Mouse (Mus musculus) intestine, embryonic 14.5 days (tissue): ENCODE measurements around the gene Hoxa4. TPM values are rescaled to one million over a fixed set of nuclear protein-coding genes. Genes with fewer than 3 reads are reported as not detected.

Experiments
- ATAC-seq: fragments of 200-750 bp; cut with Nextera tagmentation; replicated peaks from 2 replicates; pipeline ENCODE4 v1.8.0; 2017; ENCODE audit warnings: low read depth, moderate number of reproducible peaks, moderate TSS enrichment, moderate library complexity; ENCODE audit not compliant: low FRiP score, low TSS enrichment
- DNase-seq: peaks from one replicate; pipeline ENCODE4 v3.0.0-alpha.2; 2018; ENCODE audit warnings: low spot score
- H3K27ac ChIP-seq: fragments of 300-500 bp; sonication (generic); 2 replicates; pipeline ENCODE4 v1.5.1; 2014; ENCODE audit warnings: low read depth, mild to moderate bottlenecking, control low read depth
- H3K27me3 ChIP-seq: fragments of 300-500 bp; sonication (generic); replicated peaks from 2 replicates; pipeline ENCODE4 v1.6.1; 2014; ENCODE audit warnings: low read length, control low read depth; ENCODE audit not compliant: control insufficient read depth, insufficient read depth
- H3K36me3 ChIP-seq: fragments of 300-500 bp; sonication (generic); 2 replicates; pipeline ENCODE4 v1.6.1; 2014; ENCODE audit warnings: low read length, control low read depth; ENCODE audit not compliant: control insufficient read depth, insufficient read depth
- H3K4me1 ChIP-seq: fragments of 300-500 bp; sonication (generic); replicated peaks from 2 replicates; pipeline ENCODE4 v1.6.1; 2014; ENCODE audit warnings: low read length, control low read depth, mixed read lengths; ENCODE audit not compliant: control insufficient read depth, insufficient read depth
- H3K4me2 ChIP-seq: fragments of 300-500 bp; sonication (generic); 2 replicates; pipeline ENCODE4 v1.6.1; 2014; ENCODE audit warnings: low read length
- H3K4me3 ChIP-seq: fragments of 300-500 bp; sonication (generic); 2 replicates; pipeline ENCODE4 v1.5.1; 2014; ENCODE audit warnings: low read depth, low read length, control low read depth, mixed read lengths
- H3K9ac ChIP-seq: fragments of 300-500 bp; sonication (generic); 2 replicates; pipeline ENCODE4 v1.6.1; 2014; ENCODE audit warnings: mild to moderate bottlenecking, low read length
- H3K9me3 ChIP-seq: fragments of 300-500 bp; sonication (generic); 2 replicates; pipeline ENCODE4 v1.6.1; 2016; ENCODE audit warnings: low read length, control low read depth; ENCODE audit not compliant: control insufficient read depth
- WGBS: fragments of 180-500 bp; shearing (Covaris S2); extraction: QIAGEN DNeasy Blood & Tissue Kit; methylation state at CpG from one replicate; pipeline ENCODE4 v1.1.7; 2014; 5-methylcytosine and 5-hydroxymethylcytosine counted together
- microRNA counts: library from miRNA; unstranded; fragments of <30 nt; microRNA quantifications from one replicate; lab custom pipeline; 2016
- microRNA-seq: library from miRNA; unstranded; fragments of <30 nt; microRNA quantifications from one replicate; pipeline ENCODE4, GENCODE M21; 2016
- polyA plus RNA-seq: library from polyadenylated mRNA; unstranded; fragments of >200 nt; fragmentation: Nextera tagmentation; extraction: Ambion mirVana; gene quantifications from 2 replicates; pipeline ENCODE4 v1.2.1, GENCODE M21; 2014

Gene Hoxa4
- polyA plus RNA-seq, 1 experiment from 2014 or later, result 7.5 TPM

GRCm38 (mm10) chr6:52154044-52154443 lies 37.5 kb downstream of the Hoxa4 start:
- ATAC-seq, result no peak
- H3K4me2 ChIP-seq, result no peak overlapping the region
- peaks cover 21% of the 10 kb centered on the region for H3K4me1 ChIP-seq
- no peaks in the 10 kb centered on the region for H3K36me3 ChIP-seq
- H3K27me3 ChIP-seq, result peaks cover 56% of the 10 kb centered on the region
- no peak overlapping the region for H3K4me3 ChIP-seq
- WGBS, result 64% methylated on average over 5 of the region's 5 CpGs
- no peak for DNase-seq
- no peak overlapping the region for H3K9ac ChIP-seq
- H3K9me3 ChIP-seq, result no peaks in the 10 kb centered on the region
- H3K27ac ChIP-seq, result no peak overlapping the region

- peaks cover 21% of the 10 kb centered on the region for H3K4me1 ChIP-seq
- DNase-seq (no peak), ATAC-seq (no peak)
- H3K9me3 ChIP-seq, result no peaks in the 10 kb centered on the region
- H3K4me3 ChIP-seq, result no peak overlapping the region
- peaks cover 56% of the 10 kb centered on the region for H3K27me3 ChIP-seq
- 13% methylated on average over 6 of the region's 6 CpGs for WGBS
- H3K4me2 ChIP-seq, result no peak overlapping the region
- no peaks in the 10 kb centered on the region for H3K36me3 ChIP-seq
- H3K27ac ChIP-seq, result no peak overlapping the region
- H3K9ac ChIP-seq, result no peak overlapping the region
Observed at GRCm38 (mm10) chr6:52153270-52153669, 38.3 kb downstream of the Hoxa4 start.

GRCm38 (mm10) chr6:52152226-52153193 lies 39.0 kb downstream of the Hoxa4 start:
- Histone ChIP-seq H3K9me3 (no peaks in the 10 kb centered on the region), H3K27me3 (peaks cover 54% of the 10 kb centered on the region), H3K4me3 (no peak overlapping the region), H3K4me2 (no peak overlapping the region), H3K36me3 (no peaks in the 10 kb centered on the region), H3K27ac (no peak overlapping the region), H3K9ac (no peak overlapping the region), H3K4me1 (peaks cover 18% of the 10 kb centered on the region)
- ATAC-seq (no peak), DNase-seq (peak; percentile 54)
- 37% methylated on average over 16 of the region's 16 CpGs for WGBS

- H3K4me1 ChIP-seq, result peaks cover 11% of the 10 kb centered on the region
- H3K9me3 ChIP-seq, result no peaks in the 10 kb centered on the region
- 41% methylated on average over 4 of the region's 4 CpGs for WGBS
- no peak overlapping the region for H3K9ac ChIP-seq
- no peak overlapping the region for H3K27ac ChIP-seq
- ATAC-seq (0 out of 2 replicates have a peak, but pooled peaks have one; percentile 14), DNase-seq (no peak)
- H3K4me3 ChIP-seq, result no peak overlapping the region
- H3K4me2 ChIP-seq, result no peak overlapping the region
- H3K36me3 ChIP-seq, result no peaks in the 10 kb centered on the region
- H3K27me3 ChIP-seq, result peaks cover 44% of the 10 kb centered on the region
Observed at GRCm38 (mm10) chr6:52151571-52151970, 40.0 kb downstream of the Hoxa4 start.

GRCm38 (mm10) chr6:52150401-52150966 lies 41.1 kb downstream of the Hoxa4 start:
- Histone ChIP-seq H3K27ac (no peak overlapping the region), H3K9ac (no peak overlapping the region), H3K4me1 (peaks cover 11% of the 10 kb centered on the region), H3K4me3 (no peak overlapping the region), H3K36me3 (no peaks in the 10 kb centered on the region), H3K27me3 (peaks cover 34% of the 10 kb centered on the region), H3K4me2 (peak overlapping the region; percentile 37), H3K9me3 (no peaks in the 10 kb centered on the region)
- 9% methylated on average over 16 of the region's 16 CpGs for WGBS
- ATAC-seq, result peak; percentile 51; the same call in 1 of the 2 replicates
- no peak for DNase-seq

MicroRNA genes within 50 kb of the gene (microRNA counts, 519-probe panel; counts per million panel counts)
- microRNA mmu-miR-196b (lab: Ali Mortazavi, UCI), result 4,694 counts per million, percentile 77 among the panel's probes with 10 or more counts

Small RNA genes lying within 50 kb of the gene (microRNA-seq; reads per million reads assigned to microRNA genes)
- 12,087 reads per million, percentile 96 among the genes with 10 or more reads in this experiment for gene Mir196b

Other genes with a start within 250 kb of the Hoxa4 start
- 36.9 and 43.9 TPM in 2 replicates for gene Skap2, start 179.2 kb downstream of the Hoxa4 start, polyA plus RNA-seq
- 1.2 and 1.4 TPM in 2 replicates for gene Hoxa1, start 33.4 kb downstream of the Hoxa4 start, polyA plus RNA-seq
- 10.1 and 10.8 TPM in 2 replicates for gene Hoxa2, start 26.9 kb downstream of the Hoxa4 start, polyA plus RNA-seq
- 2.5 and 2.8 TPM in 2 replicates for gene 5730596B20Rik, start 14.3 kb downstream of the Hoxa4 start, polyA plus RNA-seq
- 30.1 and 34.1 TPM in 2 replicates for gene Hoxa5, start 12.8 kb upstream of the Hoxa4 start, polyA plus RNA-seq
- gene Hoxa6, start 17.0 kb upstream of the Hoxa4 start, polyA plus RNA-seq, result 2.5 and 3.9 TPM in 2 replicates
- 9.2 and 9.7 TPM in 2 replicates for gene Hoxa3, start 21.6 kb upstream of the Hoxa4 start, polyA plus RNA-seq
- gene Gm28308, start 21.6 kb upstream of the Hoxa4 start, polyA plus RNA-seq, result not detected in 2 replicates
- 9.2 and 10.1 TPM in 2 replicates for gene Hoxa7, start 30.1 kb upstream of the Hoxa4 start, polyA plus RNA-seq
- gene Hoxa9, start 39.3 kb upstream of the Hoxa4 start, polyA plus RNA-seq, result 4.2 and 7.1 TPM in 2 replicates
- gene Hoxa10, start 49.1 kb upstream of the Hoxa4 start, polyA plus RNA-seq, result 15.6 and 20.4 TPM in 2 replicates
- gene Hoxa11, start 54.1 kb upstream of the Hoxa4 start, polyA plus RNA-seq, result 2.0 and 2.6 TPM in 2 replicates
- gene Hoxa13, start 69.1 kb upstream of the Hoxa4 start, polyA plus RNA-seq, result 0.35 and 0.39 TPM in 2 replicates
- gene Evx1, start 121.7 kb upstream of the Hoxa4 start, polyA plus RNA-seq, result not detected in 2 replicates